Mouse (Mus musculus): Measurements from ENCODE around the gene Crebl2.

DNA sequence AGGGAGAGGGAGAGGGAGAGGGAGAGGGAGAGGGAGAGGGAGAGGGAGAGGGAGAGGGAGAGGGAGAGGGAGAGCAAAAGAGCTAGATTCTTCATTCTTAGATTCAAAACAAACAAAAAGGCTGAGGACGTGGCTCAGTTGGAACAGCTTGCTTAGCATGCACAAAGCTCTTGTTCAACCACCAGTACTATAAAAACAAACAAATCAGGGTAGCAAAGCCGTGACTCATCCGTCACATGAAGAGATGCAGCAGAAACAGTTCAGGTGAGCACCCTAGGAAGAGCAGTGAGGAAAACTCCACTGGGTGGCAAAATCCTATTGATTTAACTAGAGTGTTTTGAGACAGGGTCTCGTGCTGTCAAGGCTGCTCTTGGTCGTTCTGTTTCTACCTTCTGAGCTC is 10.2 kb upstream of the Crebl2 start:
- no peak for TF ChIP-seq GATA1 (IDR thresholded peaks at IDR 0.05; ENCODE audit: borderline replicate concordance, low read length)
- no peak for TF ChIP-seq FLI1 (IDR thresholded peaks at IDR 0.05; ENCODE audit: low read length)
